Mouse (Mus musculus): ENCODE data around the gene Atxn1. TPM values are rescaled to one million over a fixed set of nuclear protein-coding genes. Genes with fewer than 3 reads are reported as not detected.

The Atxn1 gene
- total RNA-seq, 2 experiments from 2014 or later, result 112 to 115 TPM

- no peak for DNase-seq (ENCODE audit: extremely low spot score in 1 of 2, low spot score in 1 of 2)
These were observed 32.3 kb downstream of the Atxn1 start for GRCm38 (mm10) chr13:45932491-45932921.

DNA sequence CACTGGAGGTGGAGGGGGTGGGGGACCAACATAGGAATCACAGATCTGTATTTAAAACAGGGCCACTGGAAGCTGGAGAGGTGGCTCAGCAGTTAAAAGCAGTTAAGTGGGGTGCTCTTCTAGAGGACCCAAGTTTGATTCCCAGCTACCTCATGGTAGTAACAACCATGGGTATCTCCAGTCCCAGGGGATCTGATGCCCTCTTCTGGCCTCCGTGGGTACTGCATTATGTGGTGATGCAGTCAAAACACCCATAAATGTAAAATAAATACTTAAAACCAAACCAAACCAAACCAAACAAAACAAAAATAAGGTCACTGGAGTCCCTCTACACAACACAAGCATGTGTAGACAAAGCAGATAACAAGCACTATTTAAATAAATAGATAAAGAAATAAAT, 32.9 kb downstream of the Atxn1 start:
- no peak for DNase-seq (ENCODE audit: extremely low spot score in 1 of 2, low spot score in 1 of 2)

GRCm38 (mm10) chr13:45931215-45931614, 33.6 kb downstream of the Atxn1 start:
- no peak for DNase-seq (ENCODE audit: extremely low spot score in 1 of 2, low spot score in 1 of 2)

DNA sequence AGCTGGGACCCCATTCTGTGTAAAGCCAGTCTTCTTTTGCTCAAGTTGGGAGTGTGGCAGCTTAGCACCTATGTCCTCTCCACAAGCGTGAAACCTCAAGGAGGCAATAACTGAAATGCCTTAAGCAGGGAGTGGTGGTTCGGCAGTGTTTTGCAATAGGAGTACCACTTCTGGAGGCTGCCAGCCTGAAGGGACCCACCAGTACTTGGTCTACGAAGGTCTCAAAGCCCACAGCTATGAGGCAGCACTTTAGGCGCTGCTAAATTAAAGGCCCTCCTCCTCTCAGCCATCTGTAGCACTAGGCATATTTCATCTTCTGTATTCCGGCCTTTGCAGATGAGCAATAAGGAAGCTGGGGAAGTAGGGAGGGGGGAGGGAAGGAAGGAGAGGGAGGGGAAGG, 35.1 kb downstream of the Atxn1 start:
- no peak for DNase-seq (ENCODE audit: extremely low spot score in 1 of 2, low spot score in 1 of 2)

DNA sequence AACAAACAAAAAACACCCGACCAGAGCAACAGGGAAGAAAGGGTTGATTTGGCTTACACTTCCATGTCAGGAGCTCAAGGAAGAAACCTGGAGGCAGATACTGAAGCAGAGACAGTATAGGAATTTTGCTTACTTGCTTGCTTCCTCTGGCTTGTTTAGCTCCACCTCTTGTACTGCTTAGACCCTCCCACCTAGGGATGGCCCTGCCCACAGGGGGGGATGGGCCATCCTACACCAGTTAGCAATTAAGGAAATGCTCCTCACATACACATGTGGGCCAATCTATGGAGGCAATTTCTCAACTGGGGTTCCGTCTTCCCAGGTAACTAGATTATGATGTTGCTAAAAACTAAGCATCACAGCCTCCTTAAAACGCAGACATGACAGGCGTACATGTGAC, 39.5 kb downstream of the Atxn1 start:
- no peak for DNase-seq (ENCODE audit: extremely low spot score in 1 of 2, low spot score in 1 of 2)

DNA sequence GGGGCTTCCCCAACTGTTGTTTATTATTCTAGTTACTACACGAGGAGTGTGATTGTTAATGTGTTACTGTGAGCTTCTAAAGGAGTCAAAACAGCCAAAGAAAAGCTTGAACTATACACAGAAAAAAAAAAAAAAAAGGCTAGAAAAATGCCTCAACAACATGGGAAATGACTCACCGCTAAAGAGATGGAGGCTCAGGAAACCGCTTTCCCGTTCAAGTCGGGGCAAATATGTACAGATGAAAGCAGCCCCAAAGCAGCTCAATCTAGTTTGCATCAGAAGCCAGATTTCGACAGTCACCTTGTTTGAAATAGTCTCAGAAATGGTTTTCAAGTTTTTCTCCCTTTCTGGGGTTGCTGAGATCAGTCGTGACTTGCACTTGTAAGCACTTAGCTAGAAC, 40.3 kb downstream of the Atxn1 start:
- DNase-seq (ENCODE audit: extremely low spot score in 1 of 2, low spot score in 1 of 2), result no peak

DNA sequence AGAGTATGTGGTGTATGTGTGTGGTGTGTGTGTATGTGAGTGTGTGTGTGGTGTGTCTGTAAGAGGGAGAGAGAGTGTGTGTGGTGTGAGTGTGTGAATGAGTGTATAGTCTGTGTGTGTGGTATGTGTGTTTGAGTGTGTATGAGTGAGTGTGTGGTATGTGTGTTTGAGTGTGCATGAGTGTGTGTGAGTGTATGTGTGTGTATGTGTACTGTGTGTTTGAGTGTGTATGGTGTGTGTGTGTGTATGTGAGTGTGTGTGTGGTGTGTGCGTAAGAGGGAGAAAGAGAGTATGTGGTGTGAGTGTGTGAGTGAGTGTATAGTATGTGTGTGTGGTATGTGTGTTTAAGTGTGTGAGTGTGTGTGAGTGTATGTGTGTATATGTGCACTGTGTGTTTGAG, 41.7 kb downstream of the Atxn1 start:
- no peak for DNase-seq (ENCODE audit: extremely low spot score in 1 of 2, low spot score in 1 of 2)

DNA sequence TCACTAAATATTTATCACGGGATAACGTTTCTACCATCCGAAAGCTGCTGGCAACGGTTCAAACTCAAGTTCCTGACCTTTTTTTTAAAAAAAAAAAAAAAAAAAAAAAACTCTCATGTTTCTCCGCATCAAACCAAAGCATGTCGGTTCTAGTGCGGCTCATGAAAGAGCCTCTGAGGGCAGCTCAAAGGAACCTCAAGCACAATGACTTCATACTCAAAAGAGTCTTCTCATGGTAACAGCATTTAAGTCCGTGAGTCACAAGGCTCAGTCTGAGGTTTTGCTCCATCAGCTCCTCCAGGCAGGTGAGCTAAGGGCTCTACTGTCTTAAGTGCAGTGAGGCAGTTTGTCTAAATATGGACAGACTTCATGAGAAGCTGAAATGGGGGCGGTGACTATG, 42.3 kb downstream of the Atxn1 start:
- DNase-seq (ENCODE audit: extremely low spot score in 1 of 2, low spot score in 1 of 2), result no peak

- DNase-seq (ENCODE audit: extremely low spot score in 1 of 2, low spot score in 1 of 2), result no peak
These were observed 45.7 kb downstream of the Atxn1 start for GRCm38 (mm10) chr13:45918956-45919711.

DNA sequence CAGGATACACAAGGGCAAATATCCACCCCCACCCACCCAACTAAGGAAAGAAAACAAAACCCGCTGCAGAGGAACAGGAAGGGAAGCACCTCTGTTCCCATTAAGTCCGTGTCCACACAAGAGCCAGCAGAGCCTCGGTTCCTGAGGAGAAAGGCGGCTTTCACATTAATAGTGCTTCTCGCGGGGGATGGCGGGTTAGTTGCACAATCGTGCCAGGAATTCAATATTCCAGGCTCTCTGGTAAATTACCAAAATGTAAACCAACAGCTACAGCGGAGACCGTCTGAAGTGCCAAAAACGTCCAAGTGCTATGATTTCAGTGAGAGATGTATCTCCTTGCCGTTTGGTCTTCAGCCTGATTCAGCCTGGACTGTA, 46.8 kb downstream of the Atxn1 start:
- no peak for DNase-seq (ENCODE audit: extremely low spot score in 1 of 2, low spot score in 1 of 2)

- DNase-seq (ENCODE audit: extremely low spot score in 1 of 2, low spot score in 1 of 2), result no peak
These were observed 47.5 kb downstream of the Atxn1 start for GRCm38 (mm10) chr13:45917058-45918005.

- no peak for DNase-seq (ENCODE audit: extremely low spot score in 1 of 2, low spot score in 1 of 2)
These were observed 48.9 kb downstream of the Atxn1 start for GRCm38 (mm10) chr13:45915921-45916320.

- no peak for DNase-seq (ENCODE audit: extremely low spot score in 1 of 2, low spot score in 1 of 2)
These were observed 49.8 kb downstream of the Atxn1 start for GRCm38 (mm10) chr13:45915026-45915425.

DNA sequence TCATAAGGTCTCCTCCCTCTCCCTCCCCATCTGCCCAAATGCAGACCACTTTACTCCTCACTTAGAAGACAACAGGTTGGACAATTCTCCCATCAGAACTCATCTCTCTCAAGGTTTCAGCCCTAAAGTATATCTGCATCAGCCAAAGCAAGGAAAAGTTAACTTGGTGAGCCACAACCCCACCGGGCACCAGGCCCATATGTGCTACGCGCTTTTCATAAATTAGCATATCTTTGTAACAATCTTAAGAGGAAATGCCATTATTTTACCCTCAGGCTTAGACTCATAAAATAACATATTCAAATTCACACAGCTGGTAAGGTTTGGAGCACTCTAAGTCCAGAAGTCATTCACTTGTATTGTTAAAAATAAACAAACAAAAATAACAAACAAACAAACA, 50.7 kb downstream of the Atxn1 start:
- DNase-seq (ENCODE audit: extremely low spot score in 1 of 2, low spot score in 1 of 2), result no peak

GRCm38 (mm10) chr13:45911848-45912247, 53.0 kb downstream of the Atxn1 start:
- no peak for DNase-seq (ENCODE audit: extremely low spot score in 1 of 2, low spot score in 1 of 2)

- no peak for DNase-seq (ENCODE audit: extremely low spot score in 1 of 2, low spot score in 1 of 2)
These were observed 53.7 kb downstream of the Atxn1 start for GRCm38 (mm10) chr13:45911069-45911468.

- DNase-seq (ENCODE audit: extremely low spot score in 1 of 2, low spot score in 1 of 2), result no peak
These were observed 54.5 kb downstream of the Atxn1 start for GRCm38 (mm10) chr13:45910348-45910747.

DNA sequence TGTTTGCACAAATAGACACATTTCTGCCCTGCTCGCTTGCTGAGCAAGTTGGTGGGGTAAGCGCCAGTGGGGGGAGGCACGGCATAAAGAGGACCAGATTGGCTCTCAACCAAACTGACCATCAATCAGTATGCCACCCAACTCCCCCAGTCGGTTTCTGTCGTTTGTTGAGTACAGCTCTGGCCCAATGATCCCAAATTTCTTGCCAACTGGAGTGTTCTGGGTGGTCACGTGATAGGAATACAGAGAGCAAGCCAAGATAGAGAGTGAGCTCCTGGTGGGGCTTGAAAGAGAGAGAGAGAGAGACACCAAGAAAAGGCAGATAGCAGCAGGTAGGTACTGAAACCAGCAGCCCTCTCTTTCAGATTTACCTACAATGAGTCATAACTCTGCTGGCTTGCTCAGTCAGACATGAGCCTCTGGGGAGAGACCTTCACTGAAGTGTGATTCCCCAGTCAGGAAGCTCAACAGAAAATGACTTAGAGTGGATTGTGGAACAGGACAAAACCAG, 57.6 kb downstream of the Atxn1 start:
- no peak for DNase-seq (ENCODE audit: extremely low spot score in 1 of 2, low spot score in 1 of 2)

DNA sequence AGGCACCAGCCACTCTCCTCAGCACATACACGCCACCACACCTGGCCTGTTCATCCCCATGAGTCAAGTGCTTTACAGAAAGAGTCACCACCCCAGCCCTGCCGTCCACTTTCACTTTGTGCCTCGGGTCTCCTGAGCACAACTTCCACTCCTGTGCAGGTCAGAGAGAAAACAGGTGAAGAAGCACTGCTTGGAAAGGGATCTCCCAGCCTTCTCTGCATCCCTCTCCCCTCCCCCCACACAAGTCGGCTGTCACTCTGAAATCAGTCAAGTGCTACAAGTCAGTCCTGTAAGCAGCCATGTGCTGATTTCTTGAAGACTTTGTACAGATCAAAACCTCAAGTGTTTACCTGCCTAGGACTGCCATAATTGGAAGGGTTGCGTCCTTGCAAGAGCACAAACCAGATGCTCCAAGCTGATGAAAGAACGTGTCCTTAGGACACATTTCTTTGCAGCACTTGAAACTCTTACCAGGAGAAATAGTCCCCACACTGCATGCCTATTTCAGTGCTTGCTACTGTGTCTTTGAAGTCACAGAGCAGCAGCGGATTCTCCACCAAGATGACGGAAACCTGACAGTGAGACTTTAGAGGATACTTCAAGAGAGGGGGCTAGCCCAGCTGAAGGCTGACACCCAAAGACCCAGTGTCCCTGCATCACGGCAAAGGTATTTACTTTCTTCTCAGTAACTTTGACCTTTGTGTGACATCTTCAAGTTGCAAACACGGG, 58.2 kb downstream of the Atxn1 start:
- no peak for DNase-seq (ENCODE audit: extremely low spot score in 1 of 2, low spot score in 1 of 2)

- DNase-seq (ENCODE audit: extremely low spot score in 1 of 2, low spot score in 1 of 2), result no peak
These were observed 59.9 kb downstream of the Atxn1 start for GRCm38 (mm10) chr13:45904955-45905354.

GRCm38 (mm10) chr13:45904456-45904855, 60.4 kb downstream of the Atxn1 start:
- no peak for DNase-seq (ENCODE audit: extremely low spot score in 1 of 2, low spot score in 1 of 2)
